Mouse (Mus musculus): Measurements from ENCODE around the gene Rangap1.
A peak's percentile ranks its signal among the peaks of the same experiment; 100 is the strongest.
"Not testable (repeated sequence)": the region's sequence is repeated elsewhere in the genome, so short reads cannot be mapped to it uniquely, and the experiment has no call there.

Rangap1 gene

DNA sequence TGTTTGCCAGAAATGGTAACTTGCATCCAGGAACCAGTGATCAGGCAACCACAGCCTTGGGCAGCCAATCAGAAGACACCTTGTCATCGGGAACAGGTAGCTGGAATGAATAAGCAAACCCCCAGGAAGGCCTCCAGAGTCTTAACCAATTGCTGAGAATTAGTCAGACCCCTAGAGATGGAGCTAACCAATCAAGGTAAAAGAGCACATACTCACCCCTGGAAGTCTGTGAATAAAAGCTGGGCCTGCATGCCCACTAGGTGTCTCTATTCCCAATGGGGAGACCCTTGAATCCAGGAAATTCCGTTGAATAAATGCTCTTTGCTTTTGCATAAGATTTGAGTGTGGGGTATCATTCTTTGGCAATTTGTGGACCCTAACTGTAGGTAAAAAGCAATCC is 5.4 kb downstream of the Rangap1 start:
- ATAC-seq (ENCODE audit: low TSS enrichment), result no peak

- no peak for ATAC-seq (ENCODE audit: low TSS enrichment)
Measured at GRCm38 (mm10) chr15:81739296-81739695, 6.0 kb downstream of the Rangap1 start.

DNA sequence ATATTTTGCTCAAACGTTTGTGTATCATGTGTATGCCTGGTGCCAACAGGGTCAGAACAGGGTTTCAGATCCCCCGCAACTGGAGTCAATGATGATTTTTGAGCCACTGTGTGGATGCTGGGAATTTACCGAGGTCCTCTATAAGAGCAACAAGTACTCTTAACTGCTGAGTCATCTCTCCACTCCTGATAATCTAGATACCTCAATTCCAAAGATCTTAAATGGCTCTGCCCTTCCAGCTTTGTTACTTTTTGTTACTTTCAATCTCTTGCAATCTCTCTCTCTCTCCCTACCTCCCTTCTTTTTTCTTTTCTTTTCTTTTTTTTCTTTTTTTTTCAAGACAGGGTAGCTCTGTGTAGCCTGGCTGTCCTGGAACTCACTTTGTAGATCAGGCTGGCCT is 10.3 kb downstream of the Rangap1 start:
- no peak for ATAC-seq (ENCODE audit: low TSS enrichment)

- ATAC-seq (ENCODE audit: low TSS enrichment), result peak; percentile 96
Measured at GRCm38 (mm10) chr15:81729792-81730635, 15.3 kb downstream of the Rangap1 start.

DNA sequence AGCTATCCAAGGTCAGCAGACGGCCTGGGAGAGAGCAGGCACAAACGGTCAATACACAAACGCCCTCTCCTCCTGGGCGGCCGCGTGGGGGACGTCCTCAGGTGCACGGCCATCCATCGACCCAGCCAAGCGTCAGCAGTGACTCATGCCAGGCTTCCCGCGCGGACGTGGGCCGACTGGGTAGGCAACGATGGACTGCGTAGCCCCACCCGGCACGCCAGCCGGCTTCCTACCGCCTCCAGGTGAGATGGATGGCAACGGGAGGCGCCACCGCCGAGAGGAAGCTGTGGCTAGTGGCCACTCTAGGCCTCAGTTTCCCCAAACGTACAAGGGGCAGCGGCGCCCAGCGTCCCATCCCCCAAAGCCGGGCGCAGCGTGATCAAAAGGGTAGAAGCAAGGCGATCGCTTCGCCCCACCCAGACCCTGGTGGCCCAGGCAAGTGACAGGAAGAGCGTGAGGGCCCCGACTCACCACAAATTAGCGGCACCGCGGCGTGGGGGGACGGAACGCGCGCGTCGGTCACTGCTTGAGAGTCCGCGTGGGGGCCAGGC is 16.0 kb downstream of the Rangap1 start:
- ATAC-seq (ENCODE audit: low TSS enrichment), result peak; percentile 62

- ATAC-seq (ENCODE audit: low TSS enrichment), result no peak
Measured at GRCm38 (mm10) chr15:81725965-81726364, 19.4 kb downstream of the Rangap1 start.

DNA sequence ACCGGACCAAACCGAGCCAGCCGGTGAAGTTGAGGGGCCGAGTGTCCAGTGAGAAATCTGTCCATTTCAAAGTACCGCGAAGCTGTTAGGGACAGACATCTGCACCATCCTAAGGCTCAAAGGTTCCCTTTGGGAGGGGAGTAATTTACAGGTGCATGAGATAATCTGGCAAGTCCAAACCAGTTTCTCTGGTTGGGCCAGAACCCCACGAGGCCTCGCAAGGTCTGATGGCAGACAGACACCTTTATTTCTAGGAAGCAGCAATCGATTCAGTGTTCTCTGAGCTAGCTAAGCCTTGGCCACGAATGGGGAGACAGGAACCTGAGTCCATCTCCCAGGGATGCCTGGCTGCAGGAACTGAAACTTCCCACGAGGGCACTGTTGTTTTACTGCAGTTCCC is 21.7 kb downstream of the Rangap1 start:
- ATAC-seq (ENCODE audit: low TSS enrichment), result no peak

DNA sequence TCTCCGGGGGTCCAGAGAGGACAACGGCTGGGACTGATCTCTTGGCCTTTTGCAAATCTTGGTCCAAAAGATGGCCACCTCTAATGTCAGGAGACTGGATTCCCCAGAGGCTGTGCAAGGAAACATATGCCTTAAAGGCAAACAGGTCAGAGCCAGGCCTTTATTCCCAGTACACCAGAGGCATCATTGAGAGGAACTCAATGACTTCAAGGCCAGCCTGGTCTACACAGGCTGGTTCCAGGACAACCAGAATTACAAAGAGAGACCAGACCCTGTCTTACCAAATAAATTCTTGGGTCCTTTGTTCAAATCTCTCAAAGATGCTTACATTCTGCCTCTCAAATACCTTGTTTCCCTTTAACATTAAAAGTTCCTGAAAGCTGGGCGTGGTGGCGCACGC is 23.0 kb downstream of the Rangap1 start:
- ATAC-seq (ENCODE audit: low TSS enrichment), result no peak

GRCm38 (mm10) chr15:81719139-81719531 is 26.2 kb downstream of the Rangap1 start:
- ATAC-seq (ENCODE audit: low TSS enrichment), result no peak

GRCm38 (mm10) chr15:81718336-81719138 is 26.8 kb downstream of the Rangap1 start:
- peak; percentile 76 for ATAC-seq (ENCODE audit: low TSS enrichment)

DNA sequence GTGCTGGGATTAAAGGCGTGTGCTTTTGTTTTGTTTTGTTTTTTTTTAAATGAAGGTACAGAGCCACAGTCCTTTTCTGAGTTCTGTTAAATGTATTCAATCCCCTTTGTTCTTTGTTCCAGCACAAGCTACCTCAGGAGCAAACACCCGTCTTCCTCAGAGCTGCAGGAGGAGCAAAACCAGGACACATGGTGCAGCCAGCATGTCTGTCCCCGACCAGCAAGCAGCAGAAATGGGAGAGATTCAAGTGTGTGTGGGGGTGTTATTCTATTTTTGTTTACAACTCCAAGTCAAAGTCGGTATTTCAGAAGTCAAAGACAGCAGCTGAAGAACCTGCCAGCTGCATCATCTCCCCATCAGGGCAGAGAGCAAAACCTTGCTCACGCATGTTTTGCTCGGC is 31.6 kb downstream of the Rangap1 start:
- peak; percentile 66 for ATAC-seq (ENCODE audit: low TSS enrichment)

- no peak for ATAC-seq (ENCODE audit: low TSS enrichment)
Measured at GRCm38 (mm10) chr15:81710801-81711200, 34.5 kb downstream of the Rangap1 start.

DNA sequence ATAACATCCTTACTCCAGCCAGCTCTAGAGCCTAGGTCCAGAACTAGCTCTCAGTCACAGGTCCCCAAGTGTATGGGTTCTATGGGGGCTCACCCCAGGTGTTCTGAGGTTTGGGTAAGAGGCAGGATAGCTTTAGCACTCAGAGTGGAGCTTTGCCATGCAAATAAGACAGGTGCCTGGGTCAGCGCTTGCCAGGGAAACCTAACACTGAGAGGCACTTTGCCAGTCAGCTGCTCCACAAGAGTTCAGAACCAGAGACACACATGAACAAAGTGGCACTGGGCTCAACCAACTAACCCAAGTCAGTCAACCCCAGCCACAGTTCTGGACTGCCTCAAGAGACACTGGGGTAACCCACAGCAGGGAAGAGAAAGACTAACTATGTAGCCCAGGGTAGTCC is 35.6 kb downstream of the Rangap1 start:
- ATAC-seq (ENCODE audit: low TSS enrichment), result no peak

GRCm38 (mm10) chr15:81708991-81709390 is 36.3 kb downstream of the Rangap1 start:
- ATAC-seq (ENCODE audit: low TSS enrichment), result no peak

- no peak for ATAC-seq (ENCODE audit: low TSS enrichment)
Measured at GRCm38 (mm10) chr15:81703094-81703489, 42.2 kb downstream of the Rangap1 start.

GRCm38 (mm10) chr15:81702306-81703093 is 42.8 kb downstream of the Rangap1 start:
- ATAC-seq (ENCODE audit: low TSS enrichment), result no peak

DNA sequence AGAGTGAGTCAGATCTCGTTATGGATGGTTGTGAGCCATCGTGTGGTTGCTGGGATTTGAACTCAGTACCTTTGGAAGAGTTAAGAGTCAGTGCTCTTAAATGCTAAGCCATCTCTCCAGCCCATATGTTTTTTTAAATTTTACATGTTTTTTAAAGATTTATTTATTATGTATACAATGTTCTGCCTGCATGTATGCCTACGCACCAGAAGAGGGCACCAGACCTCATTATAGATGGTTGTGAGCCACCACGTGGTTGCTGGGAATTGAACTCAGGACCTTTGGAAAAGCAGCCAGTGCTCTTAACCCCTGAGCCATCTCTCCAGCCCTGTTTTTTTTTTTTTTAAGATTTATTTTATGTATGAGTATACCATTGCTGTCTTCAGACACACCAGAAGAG is 44.0 kb downstream of the Rangap1 start:
- ATAC-seq (ENCODE audit: low TSS enrichment), result not testable (repeated sequence)

GRCm38 (mm10) chr15:81700601-81701000 is 44.7 kb downstream of the Rangap1 start:
- no peak for ATAC-seq (ENCODE audit: low TSS enrichment)

DNA sequence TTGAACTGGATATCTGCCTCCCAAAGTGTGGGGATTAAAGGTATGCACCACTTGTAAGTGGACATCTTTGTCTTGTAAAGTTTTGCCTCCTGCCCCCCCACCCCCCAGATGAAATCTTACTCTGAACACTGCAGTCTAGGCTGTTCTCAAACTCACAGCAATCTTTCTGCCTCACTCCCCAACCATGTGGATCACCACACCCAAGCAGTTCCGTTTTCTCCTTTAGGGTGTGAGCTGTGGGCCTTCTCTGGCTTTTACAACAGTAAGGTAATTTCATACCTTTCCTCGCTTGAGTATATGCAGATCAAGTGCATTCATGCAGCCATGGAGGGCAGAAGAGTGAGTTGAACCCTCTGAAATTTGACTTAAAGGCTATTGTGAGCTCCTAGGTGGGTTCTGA is 45.2 kb downstream of the Rangap1 start:
- ATAC-seq (ENCODE audit: low TSS enrichment), result no peak

DNA sequence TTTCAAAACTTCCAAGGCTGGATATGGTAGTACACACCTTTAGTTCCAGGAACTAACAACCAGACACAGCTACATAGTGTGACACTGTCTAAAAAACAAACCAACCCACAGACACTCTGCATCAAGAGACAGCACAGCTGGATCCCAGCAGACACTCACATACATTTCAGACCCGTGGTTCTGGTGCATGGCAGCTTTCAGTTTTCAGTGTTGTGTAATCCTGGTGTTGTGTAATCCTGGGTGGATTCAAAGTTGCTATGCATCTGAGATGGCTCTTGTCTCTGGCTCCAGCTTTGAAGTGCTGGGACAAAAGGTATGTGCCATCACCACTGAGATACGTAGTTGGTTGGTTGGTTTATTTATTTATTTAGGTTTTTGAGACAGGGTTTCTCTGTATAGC is 46.8 kb downstream of the Rangap1 start:
- ATAC-seq (ENCODE audit: low TSS enrichment), result no peak

DNA sequence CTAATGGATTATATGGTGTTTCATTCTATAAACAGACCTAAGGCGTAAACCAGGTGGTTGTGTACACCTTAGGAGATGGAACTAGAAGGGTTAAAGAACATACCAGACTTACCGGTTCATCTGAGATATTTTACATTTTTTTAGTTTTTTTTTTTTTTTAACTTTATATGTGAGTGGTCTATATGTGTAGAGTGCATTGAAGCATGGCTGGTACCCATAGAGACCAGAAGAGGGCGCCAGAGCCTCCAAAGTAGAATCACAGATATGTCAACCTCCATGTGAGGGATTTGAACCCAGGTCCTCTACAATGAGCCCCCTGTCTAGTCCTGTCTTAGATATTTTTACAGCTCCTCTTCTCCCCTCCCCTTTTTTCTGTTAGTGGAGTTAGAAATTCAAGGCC is 47.5 kb downstream of the Rangap1 start:
- no peak for ATAC-seq (ENCODE audit: low TSS enrichment)

DNA sequence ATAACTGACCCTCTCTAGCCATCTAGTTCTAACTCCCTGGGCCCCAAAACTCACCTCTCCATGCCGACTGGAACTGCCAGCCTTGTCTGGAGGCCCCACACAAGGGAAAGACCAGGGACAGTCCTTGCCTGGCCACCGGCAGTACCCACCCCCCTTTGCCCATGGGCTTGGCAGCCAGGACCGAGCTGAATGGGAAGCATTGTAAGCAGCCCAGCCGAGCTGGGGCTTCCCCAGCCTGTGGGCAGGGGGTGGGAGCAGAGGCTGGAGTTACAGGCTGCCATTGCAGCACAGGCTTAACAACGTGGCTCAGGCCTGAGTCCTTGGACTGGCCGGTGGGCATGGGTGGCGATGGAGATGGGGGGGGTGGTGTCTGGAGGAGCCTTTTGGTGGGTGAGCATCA is 48.2 kb downstream of the Rangap1 start, which contains the start of gene Chadl:
Gene Chadl (minus strand): TSS at position 113 of the 400 bp plus-strand sequence.
- no peak; the same call in 1 of the 2 replicates for ATAC-seq (ENCODE audit: low TSS enrichment)
